Mouse (Mus musculus) MEL (cell line): ENCODE data around the gene Tmem220. TPM values are rescaled to one million over a fixed set of nuclear protein-coding genes. Genes with fewer than 3 reads are reported as not detected.
A peak's percentile ranks its signal among the peaks of the same experiment; 100 is the strongest.

ENCODE experiments used
- DNase-seq: peaks from one replicate; pipeline ENCODE4 v3.0.0; 2011; ENCODE audit warnings: low read depth, low spot score
- H3K27ac ChIP-seq: 2 replicates; pipeline ENCODE4 v1.5.1; 2012; ENCODE audit warnings: low read depth, mild to moderate bottlenecking, control low read depth, low read length, moderate library complexity; ENCODE audit not compliant: control insufficient read depth
- H3K27me3 ChIP-seq, 2 experiments: fragments of 150-350 bp in 1 of 2; sonication (generic) in 1 of 2; 2 replicates each; pipeline ENCODE4 v1.6.1; 2012; ENCODE audit warnings: low read length in 2 of 2, mild to moderate bottlenecking in 2 of 2, improper control_type of control experiment in 1 of 2, moderate library complexity in 1 of 2; ENCODE audit not compliant: insufficient read depth in 2 of 2, control insufficient read depth in 1 of 2
- H3K36me3 ChIP-seq, 2 experiments: 2 replicates each; pipeline ENCODE4 v1.6.1; 2012 to 2014; ENCODE audit warnings: low read length in 2 of 2, improper control_type of control experiment in 1 of 2, inconsistent platforms in 1 of 2, mild to moderate bottlenecking in 1 of 2; ENCODE audit not compliant: insufficient read depth in 2 of 2, control insufficient read depth in 1 of 2
- H3K4me1 ChIP-seq, 2 experiments: fragments of 150-350 bp in 1 of 2; sonication (generic) in 1 of 2; 2 replicates each; pipeline ENCODE4 v1.6.1; 2012; ENCODE audit warnings: low read length in 2 of 2, improper control_type of control experiment in 1 of 2, mild to moderate bottlenecking in 1 of 2; ENCODE audit not compliant: insufficient read depth in 2 of 2, control insufficient read depth in 1 of 2
- H3K4me3 ChIP-seq, 2 experiments: fragments of 150-350 bp in 1 of 2; sonication (generic) in 1 of 2; 2 replicates each; pipeline ENCODE4 v1.5.1; 2012; ENCODE audit warnings: low read depth in 2 of 2, low read length in 2 of 2, mild to moderate bottlenecking in 2 of 2, moderate library complexity in 2 of 2, control low read depth in 1 of 2, improper control_type of control experiment in 1 of 2; ENCODE audit not compliant: control insufficient read depth in 1 of 2, insufficient read depth in 1 of 2
- H3K79me2 ChIP-seq: 2 replicates; pipeline ENCODE4 v1.6.1; 2012; ENCODE audit warnings: mild to moderate bottlenecking, low read length, moderate library complexity; ENCODE audit not compliant: control insufficient read depth, poor library complexity, insufficient read depth
- H3K9ac ChIP-seq: 2 replicates; pipeline ENCODE4 v1.6.1; 2012; ENCODE audit warnings: low read depth, mild to moderate bottlenecking, control low read depth, low read length, moderate library complexity; ENCODE audit not compliant: control insufficient read depth, poor library complexity, severe bottlenecking
- H3K9me3 ChIP-seq: fragments of 150-350 bp; sonication (generic); replicated peaks from 2 replicates; pipeline ENCODE4 v1.6.1; 2012; ENCODE audit warnings: mild to moderate bottlenecking, low read length, improper control_type of control experiment, moderate library complexity; ENCODE audit not compliant: insufficient read depth
- CHD2 ChIP-seq: IDR thresholded peaks from 2 replicates; pipeline ENCODE4 v1.6.1; 2011; ENCODE audit warnings: low read length, improper control_type of control experiment
- CTCF ChIP-seq, 3 experiments: IDR thresholded peaks in 2 of 3; conservative IDR thresholded peaks in 1 of 3; 2 replicates each; pipeline ENCODE4 v1.5.1; 2011 to 2012; ENCODE audit warnings: low read length in 3 of 3, low read depth in 2 of 3, mild to moderate bottlenecking in 2 of 3, improper control_type of control experiment in 1 of 3, inconsistent platforms in 1 of 3, mixed read lengths in 1 of 3, moderate library complexity in 1 of 3; ENCODE audit not compliant: control insufficient read depth in 1 of 3, insufficient read depth in 1 of 3, poor library complexity in 1 of 3, severe bottlenecking in 1 of 3
- E2F4 ChIP-seq: IDR thresholded peaks from 2 replicates; pipeline ENCODE4 v1.6.1; 2011; ENCODE audit warnings: low read depth, low read length, improper control_type of control experiment, borderline replicate concordance
- EP300 ChIP-seq, 2 experiments: IDR thresholded peaks; 2 replicates each; pipeline ENCODE4 v1.6.1; 2011; ENCODE audit warnings: improper control_type of control experiment in 2 of 2, low read length in 2 of 2, low read depth in 1 of 2, mild to moderate bottlenecking in 1 of 2
- JUND ChIP-seq: IDR thresholded peaks from 2 replicates; pipeline ENCODE4 v1.6.1; 2011; ENCODE audit warnings: low read depth, mild to moderate bottlenecking, improper control_type of control experiment, low read length
- KAT2A ChIP-seq: conservative IDR thresholded peaks from 2 replicates; pipeline ENCODE4 v1.6.1; 2012; ENCODE audit warnings: low read depth, low read length, improper control_type of control experiment, inconsistent platforms
- MAX ChIP-seq: IDR thresholded peaks from 2 replicates; pipeline ENCODE4 v1.6.1; 2011; ENCODE audit warnings: low read length, improper control_type of control experiment
- MEF2A ChIP-seq: IDR thresholded peaks from 2 replicates; pipeline ENCODE4 v1.6.1; 2014; ENCODE audit warnings: low read depth, mild to moderate bottlenecking, inconsistent platforms, low read length, improper control_type of control experiment; ENCODE audit not compliant: poor library complexity, insufficient replicate concordance, severe bottlenecking; ENCODE audit errors: extremely low read depth
- MYC ChIP-seq: IDR thresholded peaks from 2 replicates; pipeline ENCODE4 v1.6.1; 2011; ENCODE audit warnings: low read depth, mild to moderate bottlenecking, low read length, improper control_type of control experiment, moderate library complexity
- NELFE ChIP-seq: IDR thresholded peaks from 2 replicates; pipeline ENCODE4 v1.6.1; 2011; ENCODE audit warnings: low read depth, low read length, improper control_type of control experiment
- NRF1 ChIP-seq: IDR thresholded peaks from 2 replicates; pipeline ENCODE4 v1.6.1; 2014; ENCODE audit warnings: low read depth, mild to moderate bottlenecking, inconsistent platforms, low read length, improper control_type of control experiment, moderate library complexity; ENCODE audit not compliant: poor library complexity, insufficient read depth, severe bottlenecking
- POLR2AphosphoS2 ChIP-seq: IDR thresholded peaks from 2 replicates; pipeline ENCODE4 v1.6.1; 2011; ENCODE audit warnings: low read length, improper control_type of control experiment
- RAD21 ChIP-seq: IDR thresholded peaks from 2 replicates; pipeline ENCODE4 v1.6.1; 2011; ENCODE audit warnings: mild to moderate bottlenecking, low read depth, low read length, improper control_type of control experiment
- SIN3A ChIP-seq: IDR thresholded peaks from 2 replicates; pipeline ENCODE4 v1.6.1; 2012; ENCODE audit warnings: low read length, improper control_type of control experiment, inconsistent platforms
- SMC3 ChIP-seq: IDR thresholded peaks from 2 replicates; pipeline ENCODE4 v1.6.1; 2011; ENCODE audit warnings: low read depth, low read length, improper control_type of control experiment
- TAL1 ChIP-seq: IDR thresholded peaks from 2 replicates; pipeline ENCODE4 v1.6.1; 2012; ENCODE audit warnings: mild to moderate bottlenecking, inconsistent platforms, low read length, moderate library complexity, mixed read lengths
- TBP ChIP-seq: IDR thresholded peaks from 2 replicates; pipeline ENCODE4 v1.8.0; 2011; ENCODE audit warnings: low read depth, low read length, improper control_type of control experiment
- TCF12 ChIP-seq: IDR thresholded peaks from 2 replicates; pipeline ENCODE4 v1.6.1; 2014; ENCODE audit warnings: low read depth, mild to moderate bottlenecking, inconsistent platforms, low read length, improper control_type of control experiment, moderate library complexity
- UBTF ChIP-seq: IDR thresholded peaks from 2 replicates; pipeline ENCODE4 v1.6.1; 2012; ENCODE audit warnings: low read depth, mild to moderate bottlenecking, inconsistent platforms, low read length, improper control_type of control experiment, moderate library complexity, borderline replicate concordance; ENCODE audit not compliant: insufficient read depth
- USF2 ChIP-seq, 2 experiments: IDR thresholded peaks; 2 replicates each; pipeline ENCODE4 v1.6.1; 2011 to 2012; ENCODE audit warnings: improper control_type of control experiment in 2 of 2, low read length in 2 of 2, borderline replicate concordance in 1 of 2, inconsistent platforms in 1 of 2, low read depth in 1 of 2, mild to moderate bottlenecking in 1 of 2; ENCODE audit not compliant: insufficient read depth in 1 of 2
- ZC3H11A ChIP-seq: IDR thresholded peaks from 2 replicates; pipeline ENCODE4 v1.6.1; 2012; ENCODE audit warnings: low read depth, mild to moderate bottlenecking, inconsistent platforms, low read length, improper control_type of control experiment
- ZMIZ1 ChIP-seq: IDR thresholded peaks from 2 replicates; pipeline ENCODE4 v1.6.1; 2012; ENCODE audit warnings: low read depth, mild to moderate bottlenecking, inconsistent platforms, low read length, improper control_type of control experiment, moderate library complexity
- polyA plus RNA-seq, 2 experiments: library from polyadenylated mRNA; stranded (reverse) in 1 of 2; unstranded in 1 of 2; fragments of >175 nt in 1 of 2; fragments of >200 nt in 1 of 2; gene quantifications; 2 replicates each; pipeline versions ENCODE4 v1.2.1 to v1.2.4; 2012; ENCODE audit warnings: low replicate concordance in 2 of 2, low read depth in 1 of 2; ENCODE audit not compliant: insufficient read length in 2 of 2, insufficient read depth in 1 of 2, missing spikeins in 1 of 2
- total RNA-seq: library from RNA; depleted of rRNA; stranded (reverse); fragments of 300-350 nt; gene quantifications from 2 replicates; pipeline ENCODE4 v1.2.3, GENCODE M21; 2012

Tmem220 gene
- total and polyA plus RNA-seq, 3 experiments: 0.35 to 0.99 TPM; not detected in 1

GRCm38 (mm10) chr11:67039799-67040198 lies 14.8 kb downstream of the Tmem220 start:
- DNase-seq: peak; percentile 60
- Histone ChIP-seq H3K27me3 (no peaks in the 10 kb centered on the region), H3K36me3 (peaks cover 0 to 6% of the 10 kb centered on the region in 2 experiments; a peak in 2 of 4 replicates), H3K9me3 (no peaks in the 10 kb centered on the region), H3K9ac (no peak overlapping the region), H3K27ac (no peak overlapping the region), H3K79me2 (no peaks in the 10 kb centered on the region), H3K4me3 (no peak overlapping the region), H3K4me1 (no peaks in the 10 kb centered on the region)
- TF ChIP-seq MYC (0 out of 2 replicates have a peak, but pooled peaks have one; percentile 33), KAT2A (no peak), SMC3 (peak; percentile 27; the same call in 1 of the 2 replicates), CTCF (IDR thresholded peaks at IDR 0.05 in 2 of 3, conservative IDR thresholded peaks at IDR 0.05 in 1 of 3; ENCODE audit: control insufficient read depth in 1 of 3, insufficient read depth in 1 of 3, low read depth in 2 of 3, low read length in 3 of 3, poor library complexity in 1 of 3, severe bottlenecking in 1 of 3) (peak; percentile 50 to 58 (median 53)), POLR2AphosphoS2 (no peak)

- no peak for TF ChIP-seq MAX
- no peak for TF ChIP-seq ZC3H11A
- TF ChIP-seq MEF2A: no peak
- no peak for TF ChIP-seq NRF1
- TF ChIP-seq E2F4: no peak
- TF ChIP-seq EP300 (IDR thresholded peaks at IDR 0.05; ENCODE audit: low read depth in 1 of 2, low read length in 2 of 2): no peak
- no peak for TF ChIP-seq KAT2A
- no peak for TF ChIP-seq ZMIZ1
- no peak for TF ChIP-seq SIN3A
- TF ChIP-seq NELFE: no peak
- no peak for TF ChIP-seq TCF12
- no peak for TF ChIP-seq TAL1
- TF ChIP-seq CHD2: no peak
- no peak for TF ChIP-seq JUND
- TF ChIP-seq USF2 (IDR thresholded peaks at IDR 0.05; ENCODE audit: borderline replicate concordance in 1 of 2, insufficient read depth in 1 of 2, low read depth in 1 of 2, low read length in 2 of 2): no peak
- no peak for TF ChIP-seq UBTF
- no peak for TF ChIP-seq SMC3
- no peak for TF ChIP-seq TBP
- no peak for TF ChIP-seq RAD21
- Histone ChIP-seq H3K79me2 (no peaks in the 10 kb centered on the region), H3K9ac (no peak overlapping the region), H3K36me3 (peaks cover 0 to 6% of the 10 kb centered on the region in 2 experiments; a peak in 2 of 4 replicates), H3K27ac (no peak overlapping the region), H3K4me3 (no peak overlapping the region), H3K27me3 (no peaks in the 10 kb centered on the region), H3K9me3 (no peaks in the 10 kb centered on the region), H3K4me1 (no peaks in the 10 kb centered on the region)
- DNase-seq: no peak
Measured at GRCm38 (mm10) chr11:67040483-67040882, 15.5 kb downstream of the Tmem220 start.
